Mouse (Mus musculus) spleen, adult 2 months (tissue): ENCODE measurements at regions not wholly inside any gene's neighbourhood (a gene's known extent, or its start where the extent isn't known, plus 50 kb on each side); places are given as distances from the start of the nearest gene placed in this dataset.
"Not testable (repeated sequence)": the region's sequence is repeated elsewhere in the genome, so short reads cannot be mapped to it uniquely, and the experiment has no call there.

Experiments
- CTCF ChIP-seq: fragments of 200-500 bp; IDR thresholded peaks from 2 replicates; pipeline ENCODE4 v1.5.1; 2011; ENCODE audit warnings: mild to moderate bottlenecking, inconsistent platforms; ENCODE audit not compliant: insufficient read depth, insufficient read length, insufficient replicate concordance; ENCODE audit errors: extremely low read depth
- POLR2A ChIP-seq: fragments of 200-500 bp; IDR thresholded peaks from 2 replicates; pipeline ENCODE4 v1.6.1; 2011; ENCODE audit warnings: low read depth, low read length, inconsistent platforms

GRCm38 (mm10) chr12:71535831-71536230 lies 226.1 kb downstream of the Dact1 start:
- not testable (repeated sequence) for TF ChIP-seq CTCF, POLR2A
